Mouse (Mus musculus): ENCODE results near the gene Sim1. TPM values are rescaled to one million over a fixed set of nuclear protein-coding genes. Genes with fewer than 3 reads are reported as not detected.

Sim1 gene
- polyA plus RNA-seq (2015; fragmentation: Nextera tagmentation; extraction: Ambion mirVana), result 0.41 and 0.43 TPM in 2 replicates

DNA sequence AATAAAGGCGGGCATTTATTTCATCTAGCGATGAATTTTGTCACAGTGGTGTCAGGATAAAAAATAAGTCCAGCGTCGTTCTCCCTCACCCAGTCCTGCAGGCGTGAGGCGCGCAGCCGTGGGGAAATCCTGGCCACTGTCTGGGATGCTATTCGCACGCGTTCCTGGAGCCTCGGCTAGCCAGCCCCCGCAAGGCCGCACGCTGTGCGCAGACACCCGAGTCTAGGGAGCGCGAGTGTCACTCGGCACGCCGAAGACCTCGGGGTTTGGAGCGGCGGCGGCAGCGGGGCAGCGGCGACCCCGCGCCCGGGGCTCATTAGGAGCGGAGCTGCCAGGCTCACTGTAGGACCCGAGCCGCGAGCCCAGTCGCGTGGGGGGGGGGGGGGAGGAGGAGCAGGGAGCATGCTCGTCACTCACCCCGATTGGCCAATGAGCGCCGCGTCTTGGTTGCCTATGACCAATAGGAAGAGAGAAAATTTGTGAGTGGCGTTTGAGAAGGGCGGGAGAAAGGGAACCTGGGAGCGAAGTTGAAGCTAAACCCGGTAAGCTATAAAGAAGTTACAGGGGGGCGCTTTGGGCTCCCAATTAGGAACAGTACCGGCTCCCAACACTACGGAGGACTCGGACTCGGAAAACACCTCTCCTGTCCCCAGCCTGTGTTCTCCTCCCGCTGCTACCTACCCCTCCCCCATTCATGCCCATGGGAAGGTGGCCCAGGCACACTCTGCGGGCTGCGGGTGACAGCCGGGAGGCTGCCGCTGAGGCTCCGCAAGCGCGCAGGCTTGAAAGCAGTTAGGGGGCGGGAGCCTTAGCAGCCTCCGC lies at the start of gene Sim1:
Gene Sim1 (plus strand): TSS at position 585 of the 822 bp plus-strand sequence.

